In genomic region chr7:141429310-141429709, GRCm38 (mm10) we compare ENCODE assay signal across 8 mouse cellular contexts. TPM values are rescaled to one million over a fixed set of nuclear protein-coding genes. Genes with fewer than 3 reads are reported as not detected.
DNase-seq lines count a peak whose midpoint lies in the region; ATAC-seq and TF ChIP-seq lines count a peak whose summit lies in the region.

Gene Cend1, minus strand, starts transcription at chr7:141429491.

- no peaks in the 10 kb centered on the region for H3K27me3 ChIP-seq in embryonic facial prominence, embryonic 13.5 days
- no peaks in the 10 kb centered on the region for H3K27me3 ChIP-seq in lung, postnatal 0 days (replicated peaks; ENCODE audit: insufficient read depth, low read length)

- H3K4me1 ChIP-seq in embryonic facial prominence, embryonic 13.5 days = peaks cover 25% of the 10 kb centered on the region
- H3K4me1 ChIP-seq in lung, postnatal 0 days (ENCODE audit: insufficient read depth, low read depth, low read length) = peaks cover 2% of the 10 kb centered on the region

- TF ChIP-seq EP300 in lung, postnatal 0 days (IDR thresholded peaks at IDR 0.05) = no peak

- WGBS in embryonic facial prominence, embryonic 13.5 days = 2% methylated on average over 19 of the region's 19 CpGs
- 6% methylated on average over 19 of the region's 19 CpGs for WGBS in lung, postnatal 0 days

- H3K9me3 ChIP-seq in embryonic facial prominence, embryonic 13.5 days = no peaks in the 10 kb centered on the region
- no peaks in the 10 kb centered on the region for H3K9me3 ChIP-seq in lung, postnatal 0 days (ENCODE audit: low read length)

- no peak for ATAC-seq in embryonic facial prominence, embryonic 13.5 days (ENCODE audit: insufficient number of reproducible peaks, insufficient read depth, low FRiP score, low TSS enrichment, low read depth)
- peak; percentile 43 for ATAC-seq in lung, postnatal 0 days

- H3K9ac ChIP-seq in embryonic facial prominence, embryonic 13.5 days = peak within 1 kb of the TSS; percentile 49
- no peak within 1 kb of the TSS for H3K9ac ChIP-seq in lung, postnatal 0 days (replicated peaks; ENCODE audit: low read depth)

- no peak within 1 kb of the TSS for H3K27ac ChIP-seq in embryonic facial prominence, embryonic 13.5 days
- H3K27ac ChIP-seq in lung, postnatal 0 days (ENCODE audit: low read length) = no peak within 1 kb of the TSS

- peaks cover 38% of the 10 kb centered on the region for H3K36me3 ChIP-seq in embryonic facial prominence, embryonic 13.5 days
- H3K36me3 ChIP-seq in lung, postnatal 0 days (ENCODE audit: insufficient read depth, low read length) = no peaks in the 10 kb centered on the region; the same call in 1 of the 2 replicates

- peak within 1 kb of the TSS; percentile 29 for H3K4me3 ChIP-seq in embryonic facial prominence, embryonic 13.5 days
- no peak within 1 kb of the TSS for H3K4me3 ChIP-seq in lung, postnatal 0 days (ENCODE audit: low read depth, low read length)

- peak within 1 kb of the TSS; percentile 57 for H3K4me2 ChIP-seq in embryonic facial prominence, embryonic 13.5 days
- H3K4me2 ChIP-seq in lung, postnatal 0 days (replicated peaks; ENCODE audit: low read depth, low read length) = no peak within 1 kb of the TSS

- DNase-seq in spleen, postnatal 4 days (ENCODE audit: low spot score in 2 of 2) = peak; percentile 18 to 65
- DNase-seq in spleen, postnatal 10 days (ENCODE audit: low spot score in 2 of 2) = no peak
- DNase-seq in heart, postnatal 4 days = peak; percentile 50
- peak; percentile 71 to 79 for DNase-seq in layer of hippocampus, postnatal 10 days (ENCODE audit: low spot score in 2 of 2)
- peak; percentile 26 for DNase-seq in lung, postnatal 0 days (ENCODE audit: low spot score)
- DNase-seq in right cerebral cortex, postnatal 25 days = peak; percentile 90
- no peak for DNase-seq in B cell, adult 2 months

- no peak for TF ChIP-seq CTCF in lung, postnatal 0 days (IDR thresholded peaks at IDR 0.05)

RNA-seq across cellular contexts. Expression of gene Cend1, which starts in this region (rescaled TPM):
- polyA plus RNA-seq in embryonic facial prominence, embryonic 13.5 days (2015; fragmentation: Nextera tagmentation; extraction: Ambion mirVana) = 2.8 and 3.4 TPM in 2 replicates
- total RNA-seq in heart, postnatal 4 days (2021) = 1 to 10 TPM; 1.5 to 1.6 TPM
- 100 to 1,000 TPM; 259 to 281 TPM for total RNA-seq in layer of hippocampus, postnatal 10 days (2021)
- 0.25 TPM in 2 replicates for polyA plus RNA-seq in lung, postnatal 0 days (2015; fragmentation: Nextera tagmentation; extraction: Ambion mirVana)

Comparison
In these comparisons a context has a peak if more than half of its experiments do, and no peak if none do; other contexts are left out.
1. RNA of gene Cend1 (total RNA-seq): 259 to 281 TPM in layer of hippocampus, postnatal 10 days; 1.5 to 1.6 TPM in heart, postnatal 4 days; every median in the first group is over 10 times any median in the second.
2. DNase-seq: peak in spleen, postnatal 4 days (2 of 2), heart, postnatal 4 days (single experiment), layer of hippocampus, postnatal 10 days (2 of 2) and right cerebral cortex, postnatal 25 days (single experiment); none in spleen, postnatal 10 days (0 of 2) and B cell, adult 2 months (0 of 2).
3. Peak in DNase-seq and ATAC-seq in lung, postnatal 0 days; RNA of the gene not detected or under 1 TPM.